Mouse (Mus musculus) kidney, adult 8-10 months (tissue): Measurements from ENCODE around the gene Stxbp5.

Experiments
- DNase-seq, 2 experiments: peaks; one replicate each; pipeline ENCODE4 v3.0.0; 2022

Stxbp5 gene

GRCm38 (mm10) chr10:9732065-9732749, 168.7 kb downstream of the Stxbp5 start:
- DNase-seq: no peak

DNA sequence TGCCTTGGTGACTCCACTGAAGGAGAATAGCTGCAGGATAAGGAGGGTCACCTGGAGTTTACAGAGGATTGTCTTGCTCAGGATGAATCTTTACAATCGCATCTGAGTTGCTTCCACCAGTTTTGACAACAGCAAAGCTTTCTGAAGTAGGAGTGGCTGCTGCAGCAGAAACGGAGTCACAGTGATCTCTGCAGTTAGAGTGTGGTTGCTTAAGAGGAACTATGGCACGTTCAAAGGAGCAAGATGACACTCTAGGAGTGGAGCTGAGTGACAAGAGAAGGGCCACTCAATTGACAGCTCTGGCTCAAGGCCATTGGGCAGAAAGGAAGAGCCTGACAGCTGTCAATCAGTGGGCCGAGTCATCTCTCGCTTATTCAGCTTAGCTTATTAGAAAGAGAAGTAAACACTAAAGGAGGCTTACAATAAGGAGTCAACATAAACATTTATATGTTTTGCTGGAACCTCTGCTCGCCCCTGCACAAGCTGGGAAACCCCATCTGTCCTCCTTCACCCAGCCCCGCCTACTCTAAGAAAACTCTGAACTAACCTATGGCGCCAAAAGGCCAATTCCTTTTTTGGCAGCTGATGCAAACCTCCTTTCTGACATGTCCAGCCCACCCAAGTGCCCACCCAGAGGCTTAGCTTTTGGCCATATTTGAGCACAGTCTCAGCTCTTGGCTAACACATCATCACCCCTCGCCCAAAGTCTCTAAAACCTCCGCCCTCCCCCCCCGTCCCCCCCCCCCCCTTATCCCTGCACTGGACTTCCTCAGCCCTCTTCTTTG, 178.2 kb downstream of the Stxbp5 start:
- no peak for DNase-seq

GRCm38 (mm10) chr10:9720027-9720426, 180.9 kb downstream of the Stxbp5 start:
- no peak for DNase-seq

- DNase-seq: no peak
Observed at GRCm38 (mm10) chr10:9718086-9718485, 182.8 kb downstream of the Stxbp5 start.
